Mouse (Mus musculus): ENCODE measurements at regions not wholly inside any gene's neighbourhood (a gene's known extent, or its start where the extent isn't known, plus 50 kb on each side); places are given as distances from the start of the nearest gene placed in this dataset.
"Not testable (repeated sequence)": the region's sequence is repeated elsewhere in the genome, so short reads cannot be mapped to it uniquely, and the experiment has no call there.

DNA sequence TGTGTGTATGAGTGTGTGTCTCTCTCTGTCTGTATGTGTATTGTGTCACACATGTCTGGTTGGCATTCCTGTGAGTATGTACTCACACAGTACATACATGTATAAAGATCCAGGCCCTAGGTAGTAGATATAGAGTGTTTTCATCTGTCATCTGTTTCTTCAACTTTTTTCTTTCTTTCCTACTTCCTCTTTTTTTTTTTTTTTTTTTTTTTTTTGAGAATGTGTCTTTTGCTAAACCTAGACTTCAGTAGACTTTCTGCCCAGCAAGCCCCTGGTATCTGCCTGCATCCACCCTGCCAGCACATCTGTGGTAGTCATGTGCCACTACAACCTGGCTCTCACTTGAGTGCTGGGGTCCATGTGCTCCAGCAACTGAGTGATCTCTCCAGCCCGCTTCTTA, 1073.3 kb downstream of the Diaph3 start:
- H3K4me1 ChIP-seq (ENCODE audit: control insufficient read depth, insufficient read depth, low read length) = no peaks in the 10 kb centered on the region
- H3K27ac ChIP-seq (ENCODE audit: low read depth, low read length) = no peak overlapping the region
- no peak overlapping the region for H3K4me2 ChIP-seq (ENCODE audit: low read depth, low read length)
- no peaks in the 10 kb centered on the region for H3K36me3 ChIP-seq (ENCODE audit: control insufficient read depth, insufficient read depth, low read length)
- 100% methylated on average over 1 of the region's 1 CpGs for WGBS
- no peaks in the 10 kb centered on the region for H3K27me3 ChIP-seq (ENCODE audit: control insufficient read depth, insufficient read depth, low read length)
- no peak overlapping the region for H3K4me3 ChIP-seq (ENCODE audit: low read depth, low read length)
- ATAC-seq (ENCODE audit: low read depth) = no peak
- H3K9ac ChIP-seq (replicated peaks; ENCODE audit: low read depth, low read length) = no peak overlapping the region
- no peaks in the 10 kb centered on the region for H3K9me3 ChIP-seq (ENCODE audit: control insufficient read depth, low read length)

DNA sequence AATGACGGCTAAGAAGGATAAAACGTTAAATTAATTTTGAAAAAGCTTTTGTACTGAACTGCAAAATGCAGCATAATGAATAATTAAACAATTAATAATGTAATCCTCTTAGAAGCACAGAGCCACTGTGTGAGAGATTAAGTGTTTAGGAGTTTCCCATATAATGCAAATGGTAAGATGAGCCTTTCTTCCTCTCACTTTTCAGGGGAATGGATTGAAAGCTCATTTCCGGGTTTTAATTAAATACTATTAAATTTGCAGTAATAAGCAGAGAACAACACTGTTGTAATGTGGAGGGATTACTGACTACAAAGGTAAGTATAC, 1077.5 kb downstream of the Diaph3 start:
- no peaks in the 10 kb centered on the region for H3K27me3 ChIP-seq (ENCODE audit: control insufficient read depth, insufficient read depth, low read length)
- H3K4me1 ChIP-seq (ENCODE audit: control insufficient read depth, insufficient read depth, low read length) = no peaks in the 10 kb centered on the region
- H3K27ac ChIP-seq (ENCODE audit: low read depth, low read length) = no peak overlapping the region
- H3K9ac ChIP-seq (replicated peaks; ENCODE audit: low read depth, low read length) = no peak overlapping the region
- ATAC-seq (ENCODE audit: low read depth) = no peak; the same call in 1 of the 2 replicates
- H3K36me3 ChIP-seq (ENCODE audit: control insufficient read depth, insufficient read depth, low read length) = no peaks in the 10 kb centered on the region
- H3K4me2 ChIP-seq (ENCODE audit: low read depth, low read length) = no peak overlapping the region
- H3K9me3 ChIP-seq (ENCODE audit: control insufficient read depth, low read length) = no peaks in the 10 kb centered on the region
- H3K4me3 ChIP-seq (ENCODE audit: low read depth, low read length) = no peak overlapping the region
- 71% methylated on average over 3 of the region's 3 CpGs for WGBS

DNA sequence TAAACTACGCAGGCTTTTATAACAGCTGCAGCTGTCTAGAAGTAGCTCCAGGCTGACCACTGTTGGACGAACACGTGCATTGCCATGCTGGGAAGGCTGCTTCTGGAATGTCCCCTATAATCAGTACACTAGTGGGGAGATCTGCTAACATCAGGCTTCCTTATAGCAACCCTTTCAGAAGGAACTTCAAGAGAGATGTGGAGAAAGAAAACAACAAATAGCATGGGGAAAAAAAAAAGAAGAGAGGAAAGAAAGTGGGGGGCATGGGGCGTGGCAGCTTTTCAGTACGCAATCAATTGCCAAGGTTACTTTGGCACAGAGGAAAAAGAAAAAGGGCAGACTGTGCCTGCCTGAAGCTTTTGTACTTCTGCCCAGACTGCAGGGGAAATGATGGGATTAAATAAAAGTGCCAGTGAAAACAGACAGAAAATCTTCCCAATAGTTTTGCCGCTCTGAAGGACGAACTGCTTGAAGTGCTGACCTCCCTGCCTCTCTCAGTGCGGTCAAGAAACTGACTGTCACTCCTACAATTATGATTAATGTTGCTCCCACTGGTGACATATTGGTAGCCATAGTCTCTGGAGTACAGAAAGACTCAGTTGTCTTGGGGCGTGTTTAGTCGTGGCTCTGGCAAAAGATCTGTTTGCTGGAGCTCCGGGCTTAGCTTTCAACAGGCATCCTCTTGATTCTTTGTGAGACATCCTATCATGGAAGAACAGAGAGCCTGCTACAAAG, 1078.0 kb downstream of the Diaph3 start:
- Histone ChIP-seq H3K27me3 (ENCODE audit: control insufficient read depth, insufficient read depth, low read length) (no peaks in the 10 kb centered on the region), H3K36me3 (ENCODE audit: control insufficient read depth, insufficient read depth, low read length) (no peaks in the 10 kb centered on the region), H3K9ac (replicated peaks; ENCODE audit: low read depth, low read length) (no peak overlapping the region), H3K4me2 (ENCODE audit: low read depth, low read length) (no peak overlapping the region), H3K4me3 (ENCODE audit: low read depth, low read length) (no peak overlapping the region), H3K9me3 (ENCODE audit: control insufficient read depth, low read length) (no peaks in the 10 kb centered on the region), H3K4me1 (ENCODE audit: control insufficient read depth, insufficient read depth, low read length) (no peaks in the 10 kb centered on the region), H3K27ac (ENCODE audit: low read depth, low read length) (no peak overlapping the region)
- no peak; the same call in 1 of the 2 replicates for ATAC-seq (ENCODE audit: low read depth)
- 66% methylated on average over 11 of the region's 11 CpGs for WGBS

DNA sequence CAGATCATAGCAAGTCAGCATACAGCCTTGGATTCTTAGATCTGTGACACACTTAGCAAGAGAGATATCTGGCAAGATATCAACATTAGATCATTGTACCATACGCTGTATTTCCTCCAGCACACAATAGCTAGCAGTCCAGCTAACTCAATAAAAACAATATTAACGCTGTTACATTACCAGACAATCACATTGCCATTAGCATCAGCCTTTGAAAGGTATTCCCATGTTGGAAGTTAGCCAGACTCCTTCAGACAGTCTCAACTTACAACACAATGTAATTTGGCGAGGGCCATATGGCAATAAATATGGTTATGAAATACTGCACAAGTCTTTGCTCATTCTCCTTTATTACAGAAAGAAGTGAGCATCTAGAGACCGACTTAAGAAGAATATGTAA, 1084.0 kb downstream of the Diaph3 start:
- 57% methylated on average over 4 of the region's 4 CpGs for WGBS
- H3K4me3 ChIP-seq (ENCODE audit: low read depth, low read length) = no peak overlapping the region
- ATAC-seq (ENCODE audit: low read depth) = no peak; the same call in 1 of the 2 replicates

DNA sequence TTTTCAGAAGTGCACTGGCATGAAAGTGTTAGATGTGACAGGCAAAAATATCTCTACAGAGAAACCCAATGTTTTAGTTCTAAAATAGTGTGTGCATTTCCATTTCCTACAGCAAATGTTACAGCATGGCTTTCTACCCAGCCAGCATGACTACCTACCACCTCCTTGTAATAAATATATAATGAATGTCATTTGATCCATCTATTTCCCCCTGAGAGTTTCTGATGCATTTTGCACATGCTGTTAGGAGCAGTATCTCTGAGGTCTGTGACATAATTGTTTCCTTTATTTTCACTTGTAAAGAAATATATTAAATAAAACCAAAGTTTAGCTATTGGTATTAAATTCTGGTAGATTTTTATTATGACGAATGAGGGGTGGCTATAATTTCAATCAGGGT, 1086.4 kb downstream of the Diaph3 start:
- H3K27ac ChIP-seq (ENCODE audit: low read depth, low read length) = no peak overlapping the region
- no peak overlapping the region for H3K4me2 ChIP-seq (ENCODE audit: low read depth, low read length)
- no peaks in the 10 kb centered on the region for H3K9me3 ChIP-seq (ENCODE audit: control insufficient read depth, low read length)
- H3K27me3 ChIP-seq (ENCODE audit: control insufficient read depth, insufficient read depth, low read length) = no peaks in the 10 kb centered on the region
- H3K4me3 ChIP-seq (ENCODE audit: low read depth, low read length) = no peak overlapping the region
- H3K36me3 ChIP-seq (ENCODE audit: control insufficient read depth, insufficient read depth, low read length) = no peaks in the 10 kb centered on the region
- WGBS = 82% methylated on average over 1 of the region's 1 CpGs
- H3K4me1 ChIP-seq (ENCODE audit: control insufficient read depth, insufficient read depth, low read length) = no peaks in the 10 kb centered on the region
- no peak overlapping the region for H3K9ac ChIP-seq (replicated peaks; ENCODE audit: low read depth, low read length)
- ATAC-seq (ENCODE audit: low read depth) = no peak

More for the DNA sequence above, 1084.0 kb downstream of the Diaph3 start:
- no peak overlapping the region for H3K27ac ChIP-seq (ENCODE audit: low read depth, low read length)
- no peak overlapping the region for H3K9ac ChIP-seq (replicated peaks; ENCODE audit: low read depth, low read length)
- no peaks in the 10 kb centered on the region for H3K4me1 ChIP-seq (ENCODE audit: control insufficient read depth, insufficient read depth, low read length)
- H3K27me3 ChIP-seq (ENCODE audit: control insufficient read depth, insufficient read depth, low read length) = no peaks in the 10 kb centered on the region
- no peaks in the 10 kb centered on the region for H3K9me3 ChIP-seq (ENCODE audit: control insufficient read depth, low read length)
- H3K36me3 ChIP-seq (ENCODE audit: control insufficient read depth, insufficient read depth, low read length) = no peaks in the 10 kb centered on the region
- H3K4me2 ChIP-seq (ENCODE audit: low read depth, low read length) = no peak overlapping the region

DNA sequence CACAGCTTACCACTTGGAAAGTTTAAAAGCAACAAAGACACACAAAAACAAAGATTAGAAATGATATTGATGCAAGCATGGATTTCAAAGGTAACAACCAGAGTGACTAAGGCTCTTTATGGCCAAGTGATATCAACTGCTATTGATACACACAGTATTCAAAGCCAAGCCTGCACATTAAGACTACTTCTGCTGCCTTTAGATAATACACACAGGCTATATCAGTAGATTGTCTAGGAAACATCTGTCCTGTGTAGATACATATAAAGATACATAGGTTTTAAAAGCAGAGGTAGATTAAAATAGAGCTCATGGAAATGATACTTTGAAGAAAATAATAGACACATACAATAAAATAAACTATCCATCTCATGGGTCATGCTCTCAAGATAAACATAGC, 1111.6 kb downstream of the Diaph3 start:
- no peak overlapping the region for H3K4me2 ChIP-seq (ENCODE audit: low read depth, low read length)
- no peaks in the 10 kb centered on the region for H3K4me1 ChIP-seq (ENCODE audit: control insufficient read depth, insufficient read depth, low read length)
- no peak overlapping the region for H3K4me3 ChIP-seq (ENCODE audit: low read depth, low read length)
- no peaks in the 10 kb centered on the region for H3K27me3 ChIP-seq (ENCODE audit: control insufficient read depth, insufficient read depth, low read length)
- H3K36me3 ChIP-seq (ENCODE audit: control insufficient read depth, insufficient read depth, low read length) = no peaks in the 10 kb centered on the region
- H3K9me3 ChIP-seq (ENCODE audit: control insufficient read depth, low read length) = no peaks in the 10 kb centered on the region
- H3K27ac ChIP-seq (ENCODE audit: low read depth, low read length) = no peak overlapping the region
- H3K9ac ChIP-seq (replicated peaks; ENCODE audit: low read depth, low read length) = no peak overlapping the region
- ATAC-seq (ENCODE audit: low read depth) = no peak

DNA sequence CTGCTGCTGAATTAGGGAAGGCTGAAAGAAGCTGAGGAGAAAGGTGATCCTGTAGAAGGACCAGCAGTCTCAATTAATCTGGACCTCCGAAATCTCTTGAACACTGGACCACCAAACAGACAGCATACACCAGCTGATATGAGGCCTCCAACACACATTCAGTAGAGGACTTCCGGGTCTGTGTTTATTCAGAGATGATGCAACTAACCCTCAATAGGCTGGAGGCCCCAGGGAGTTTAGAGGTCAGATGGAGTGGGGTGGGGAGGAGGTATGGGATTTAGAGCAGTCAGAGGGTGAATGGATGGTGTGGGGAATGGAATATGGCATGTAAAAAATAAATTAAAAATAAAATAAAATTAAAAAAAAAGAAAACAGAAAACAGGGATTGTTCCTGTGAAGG, 1123.4 kb downstream of the Diaph3 start:
- H3K27ac ChIP-seq (ENCODE audit: low read depth, low read length) = not testable (repeated sequence)

More for the DNA sequence above, 1123.4 kb downstream of the Diaph3 start:
- WGBS = 83% methylated on average over 2 of the region's 2 CpGs
- H3K27me3 ChIP-seq (ENCODE audit: control insufficient read depth, insufficient read depth, low read length); ATAC-seq (ENCODE audit: low read depth); H3K36me3 ChIP-seq (ENCODE audit: control insufficient read depth, insufficient read depth, low read length); H3K4me2 ChIP-seq (ENCODE audit: low read depth, low read length); H3K4me1 ChIP-seq (ENCODE audit: control insufficient read depth, insufficient read depth, low read length); H3K4me3 ChIP-seq (ENCODE audit: low read depth, low read length); H3K9ac ChIP-seq (replicated peaks; ENCODE audit: low read depth, low read length); H3K9me3 ChIP-seq (ENCODE audit: control insufficient read depth, low read length): not testable (repeated sequence)

All from neural tube, embryonic 14.5 days (tissue).